Mouse (Mus musculus): ENCODE results near the gene Olfr1100. TPM values are rescaled to one million over a fixed set of nuclear protein-coding genes. Genes with fewer than 3 reads are reported as not detected.

Gene Olfr1100
- polyA plus RNA-seq (2012): not detected in 2 replicates

GRCm38 (mm10) chr2:86979854-86980253 lies at the start of gene Olfr1100:
Gene Olfr1100 (minus strand): TSS chr2:86979954.
- no peak for TF ChIP-seq GATA1 (IDR thresholded peaks at IDR 0.05; ENCODE audit: low read length)

DNA sequence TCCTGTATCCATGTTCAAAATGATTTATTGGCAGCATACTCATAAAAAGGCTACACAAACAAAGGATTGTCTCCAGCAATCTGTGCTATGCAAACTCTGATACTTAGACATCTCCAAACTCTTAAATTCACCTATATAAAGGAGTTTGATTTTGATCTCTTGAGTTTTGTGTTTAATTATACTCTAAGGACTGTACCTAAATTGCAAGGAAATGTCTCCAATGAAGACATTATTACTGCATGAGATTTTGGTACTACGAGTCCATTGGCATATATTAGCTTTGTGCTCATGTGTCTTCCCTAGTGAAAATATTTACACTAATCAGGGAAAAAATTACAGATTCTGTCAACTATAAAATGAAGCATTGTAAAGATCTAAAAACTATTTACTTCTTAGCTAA lies 47.2 kb upstream of the Olfr1100 start, which contains the start of gene Olfr1104:
Gene Olfr1104, minus strand, starts transcription at position 101 of the 400 bp plus-strand sequence.
- TF ChIP-seq GATA1 (IDR thresholded peaks at IDR 0.05; ENCODE audit: low read length): no peak

DNA sequence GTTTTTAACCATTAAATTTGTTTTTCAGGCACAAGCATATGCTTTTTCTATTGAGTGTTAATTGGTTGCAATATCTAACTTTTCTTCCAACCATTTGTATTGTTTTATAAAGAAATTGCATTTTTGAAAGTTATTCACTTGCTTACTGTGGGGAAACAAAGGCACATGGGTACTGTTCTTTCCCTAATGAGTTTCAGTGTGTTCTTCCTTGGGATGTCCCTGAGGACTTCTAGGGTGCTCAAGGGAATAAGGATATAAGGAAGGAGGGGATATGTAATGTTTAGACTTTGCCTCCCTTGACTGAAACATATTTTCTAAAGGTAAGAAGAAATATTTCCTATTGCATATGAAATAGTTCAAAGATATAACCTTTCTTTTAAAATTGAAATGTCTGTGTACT lies 18.3 kb upstream of the Olfr1100 start, which contains the start of gene Olfr1102:
Gene Olfr1102, plus strand, starts transcription at position 301 of the 400 bp plus-strand sequence.
- TF ChIP-seq GATA1 (IDR thresholded peaks at IDR 0.05; ENCODE audit: low read length): no peak

GRCm38 (mm10) chr2:86991121-86991520 lies 11.4 kb upstream of the Olfr1100 start, which contains the start of gene Olfr1101:
Gene Olfr1101 (minus strand): TSS chr2:86991221.
- no peak for TF ChIP-seq GATA1 (IDR thresholded peaks at IDR 0.05; ENCODE audit: low read length)

DNA sequence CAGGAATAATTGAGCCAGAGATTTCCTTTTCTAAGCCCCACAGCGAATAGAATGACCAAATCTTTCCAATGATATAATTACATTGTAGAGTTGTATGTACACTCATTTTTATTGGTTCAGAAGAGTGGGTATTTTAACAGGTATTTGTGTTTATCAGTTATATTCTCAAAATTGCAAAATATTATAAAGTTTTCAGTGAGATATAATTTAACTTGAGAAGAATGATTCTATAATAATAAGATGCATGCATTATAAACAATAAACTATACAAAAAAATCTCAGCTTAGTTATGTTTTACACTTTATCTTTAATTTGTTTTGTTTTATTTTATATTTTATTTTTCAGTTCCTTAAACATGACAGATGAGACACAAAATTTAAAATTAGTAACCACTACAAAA lies 19.2 kb downstream of the Olfr1100 start, which contains the start of gene Olfr1099:
Gene Olfr1099, minus strand, starts transcription at position 101 of the 400 bp plus-strand sequence.
- TF ChIP-seq GATA1 (IDR thresholded peaks at IDR 0.05; ENCODE audit: low read length): no peak

DNA sequence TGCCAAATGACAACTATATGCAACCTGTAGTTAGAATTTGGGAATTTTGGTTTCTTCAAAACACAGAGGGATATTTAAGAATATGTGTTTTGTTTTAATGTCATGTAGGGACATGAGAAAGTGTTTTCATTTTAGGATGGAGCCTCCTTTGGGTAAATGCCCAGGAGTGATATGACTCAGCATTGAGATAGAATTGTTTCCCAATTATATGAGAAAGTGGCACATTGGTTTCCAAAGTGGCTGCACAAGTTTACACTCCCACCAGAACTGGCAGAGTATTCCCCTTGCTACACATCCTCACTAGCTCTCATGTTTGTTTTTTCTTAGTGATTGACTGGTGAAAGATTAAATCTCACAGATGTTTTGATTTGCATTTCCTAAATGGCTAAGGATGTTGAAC lies 53.2 kb downstream of the Olfr1100 start:
- TF ChIP-seq GATA1 (IDR thresholded peaks at IDR 0.05; ENCODE audit: low read length): no peak

Other genes with a start within 250 kb of the Olfr1100 start
- gene Olfr1089, start 246.3 kb downstream of the Olfr1100 start, polyA plus RNA-seq (2012): not detected in 2 replicates
- gene Olfr1090, start 221.0 kb downstream of the Olfr1100 start, polyA plus RNA-seq (2012): not detected in 2 replicates
- not detected in 2 replicates for gene Olfr1093, start 197.5 kb downstream of the Olfr1100 start, polyA plus RNA-seq (2012)
- gene Olfr141, start 169.9 kb downstream of the Olfr1100 start, polyA plus RNA-seq (2012): not detected in 2 replicates
- not detected in 2 replicates for gene Olfr1094, start 155.3 kb downstream of the Olfr1100 start, polyA plus RNA-seq (2012)
- not detected in 2 replicates for gene Olfr1095, start 128.3 kb downstream of the Olfr1100 start, polyA plus RNA-seq (2012)
- gene Gm13723, start 105.2 kb downstream of the Olfr1100 start, polyA plus RNA-seq (2012): not detected in 2 replicates
- gene Olfr1097, start 87.7 kb downstream of the Olfr1100 start, polyA plus RNA-seq (2012): not detected in 2 replicates
- not detected in 2 replicates for gene Olfr1098, start 55.4 kb downstream of the Olfr1100 start, polyA plus RNA-seq (2012)
- gene Olfr1099, start 19.3 kb downstream of the Olfr1100 start, polyA plus RNA-seq (2012): not detected in 2 replicates
- gene Olfr1101, start 11.3 kb upstream of the Olfr1100 start, polyA plus RNA-seq (2012): not detected in 2 replicates
- gene Olfr1102, start 18.4 kb upstream of the Olfr1100 start, polyA plus RNA-seq (2012): not detected in 2 replicates
- not detected in 2 replicates for gene Olfr1104, start 47.1 kb upstream of the Olfr1100 start, polyA plus RNA-seq (2012)
- not detected in 2 replicates for gene Olfr1105, start 56.6 kb upstream of the Olfr1100 start, polyA plus RNA-seq (2012)
- not detected in 2 replicates for gene Olfr1106, start 72.3 kb upstream of the Olfr1100 start, polyA plus RNA-seq (2012)
- gene Olfr1107, start 95.9 kb upstream of the Olfr1100 start, polyA plus RNA-seq (2012): not detected in 2 replicates
- gene Olfr1109, start 116.1 kb upstream of the Olfr1100 start, polyA plus RNA-seq (2012): not detected in 2 replicates
- gene Olfr259, start 134.6 kb upstream of the Olfr1100 start, polyA plus RNA-seq (2012): not detected in 2 replicates
- not detected in 2 replicates for gene Olfr1110, start 160.3 kb upstream of the Olfr1100 start, polyA plus RNA-seq (2012)
- not detected in 2 replicates for gene Olfr1111, start 172.7 kb upstream of the Olfr1100 start, polyA plus RNA-seq (2012)
- not detected in 2 replicates for gene Olfr1112, start 207.8 kb upstream of the Olfr1100 start, polyA plus RNA-seq (2012)
- not detected in 2 replicates for gene Olfr1113, start 229.0 kb upstream of the Olfr1100 start, polyA plus RNA-seq (2012)